Mouse (Mus musculus) ES-Bruce4 (cell line): ENCODE data around the gene Galnt4.

Experiments used
- CTCF ChIP-seq: IDR thresholded peaks from one replicate; pipeline ENCODE4 v1.8.1; 2011; ENCODE audit warnings: low read depth, low read length
- EP300 ChIP-seq: IDR thresholded peaks from 2 replicates; pipeline ENCODE4 v1.6.1; 2011; ENCODE audit warnings: low read depth, low read length; ENCODE audit not compliant: insufficient read depth
- POLR2A ChIP-seq: IDR thresholded peaks from one replicate; pipeline ENCODE4 v1.8.1; 2011; ENCODE audit warnings: low read length; ENCODE audit not compliant: insufficient read depth

- TF ChIP-seq CTCF (no peak), EP300 (no peak), POLR2A (no peak)
These were observed 11.5 kb downstream of the Galnt4 start for GRCm38 (mm10) chr10:99119471-99119870.
